Mouse (Mus musculus) liver, postnatal 0 days (tissue): Measurements from ENCODE around the gene Kif1bp. TPM values are rescaled to one million over a fixed set of nuclear protein-coding genes. Genes with fewer than 3 reads are reported as not detected.
A peak's percentile ranks its signal among the peaks of the same experiment; 100 is the strongest.

Experiments
- ATAC-seq: fragments of 200-750 bp; cut with Nextera tagmentation; 2 replicates; pipeline ENCODE4 v1.8.0; 2017; ENCODE audit warnings: mild to moderate bottlenecking, moderate library complexity
- DNase-seq: peaks from one replicate; pipeline ENCODE4 v3.0.0-alpha.2; 2016
- H3K27ac ChIP-seq: fragments of 300-500 bp; sonication (generic); 2 replicates; pipeline ENCODE4 v1.5.1; 2014; ENCODE audit warnings: antibody characterized with exemption, moderate library complexity, mild to moderate bottlenecking, low read depth
- H3K27me3 ChIP-seq: fragments of 300-500 bp; sonication (generic); 2 replicates; pipeline ENCODE4 v1.6.1; 2014; ENCODE audit warnings: low read length, control low read depth, mixed read lengths; ENCODE audit not compliant: insufficient read depth
- H3K36me3 ChIP-seq: fragments of 300-500 bp; sonication (generic); replicated peaks from 2 replicates; pipeline ENCODE4 v1.6.1; 2014; ENCODE audit warnings: mild to moderate bottlenecking, control low read depth, low read length, moderate library complexity, mixed read lengths; ENCODE audit not compliant: insufficient read depth
- H3K4me1 ChIP-seq: fragments of 300-500 bp; sonication (generic); 2 replicates; pipeline ENCODE4 v1.6.1; 2014; ENCODE audit warnings: antibody characterized with exemption, mild to moderate bottlenecking, control low read depth; ENCODE audit not compliant: insufficient read depth
- H3K4me2 ChIP-seq: fragments of 300-500 bp; sonication (generic); 2 replicates; pipeline ENCODE4 v1.6.1; 2014; ENCODE audit warnings: low read depth, mild to moderate bottlenecking, low read length, moderate library complexity, mixed read lengths
- H3K4me3 ChIP-seq: fragments of 300-500 bp; sonication (generic); 2 replicates; pipeline ENCODE4 v1.5.1; 2014; ENCODE audit warnings: low read depth, low read length
- H3K9ac ChIP-seq: fragments of 300-500 bp; sonication (generic); replicated peaks from 2 replicates; pipeline ENCODE4 v1.6.1; 2014; ENCODE audit warnings: mild to moderate bottlenecking, moderate library complexity
- H3K9me3 ChIP-seq: fragments of 300-500 bp; sonication (generic); 2 replicates; pipeline ENCODE4 v1.6.1; 2016; ENCODE audit warnings: mild to moderate bottlenecking, control low read depth, low read length, mixed read lengths
- CTCF ChIP-seq: sonication (generic); IDR thresholded peaks from 2 replicates; pipeline ENCODE4 v1.5.1; 2016; ENCODE audit warnings: antibody characterized with exemption, low read depth
- EP300 ChIP-seq: IDR thresholded peaks from 2 replicates; pipeline ENCODE4 v1.6.1; 2016; ENCODE audit warnings: antibody characterized with exemption, low read depth, mild to moderate bottlenecking
- WGBS: fragments of 180-500 bp; shearing (Covaris S2); extraction: QIAGEN DNeasy Blood & Tissue Kit; methylation state at CpG from one replicate; pipeline ENCODE4 v1.1.7; 2014; ENCODE audit not compliant: insufficient replicate concordance; 5-methylcytosine and 5-hydroxymethylcytosine counted together
- polyA plus RNA-seq: library from polyadenylated mRNA; unstranded; fragments of >200 nt; fragmentation: Nextera tagmentation; extraction: Ambion mirVana; gene quantifications from 2 replicates; pipeline ENCODE4 v1.2.1, GENCODE M21; 2015

The Kif1bp gene
- polyA plus RNA-seq, 1 experiment from 2014 or later, result 6.5 TPM

DNA sequence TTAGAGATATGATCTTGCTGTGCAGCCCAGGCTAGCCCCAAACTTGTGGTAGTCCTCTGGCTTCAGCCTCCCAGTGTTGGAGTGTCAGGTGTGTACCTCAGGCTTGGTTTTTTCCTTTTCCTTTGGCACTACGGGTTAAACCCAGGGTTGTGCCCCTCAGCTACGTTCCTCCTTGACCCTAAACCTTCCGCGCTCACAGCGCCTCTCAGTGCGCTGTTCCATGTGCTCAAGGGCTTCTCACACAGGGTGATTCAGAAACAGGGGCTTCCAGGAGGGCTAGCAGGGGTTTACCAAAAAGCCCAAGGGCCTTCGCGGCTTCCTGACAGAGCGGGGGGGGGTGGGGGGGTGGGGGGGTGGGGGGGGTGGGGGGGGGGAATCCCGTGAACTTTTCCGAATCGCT, 35.8 kb downstream of the Kif1bp start:
- H3K27ac ChIP-seq, result peak overlapping the region; percentile 64; the same call in 1 of the 2 replicates

DNA sequence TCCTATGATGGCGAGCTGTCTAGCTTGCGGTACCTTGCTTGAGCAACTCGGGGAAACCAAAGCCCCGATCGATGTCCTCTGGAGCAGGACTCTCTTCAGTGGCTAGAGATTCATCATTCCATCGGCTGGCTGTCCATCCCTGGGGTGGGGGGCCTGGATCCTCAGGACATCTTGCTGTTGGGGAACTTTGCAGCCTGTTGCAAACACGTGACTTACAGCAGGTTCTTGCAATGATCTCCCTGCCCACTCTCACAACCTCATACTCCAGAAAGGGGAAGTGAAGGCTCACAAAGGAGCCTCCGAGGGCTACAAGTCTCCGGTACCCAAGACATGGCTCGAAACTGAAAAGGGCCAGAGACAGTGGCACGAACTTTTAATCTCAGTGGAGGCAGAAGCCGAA, 36.8 kb downstream of the Kif1bp start:
- WGBS, result 53% methylated on average over 12 of the region's 12 CpGs
- DNase-seq (peak; percentile 34), ATAC-seq (no peak)
- no peak for TF ChIP-seq EP300
- no peak for TF ChIP-seq CTCF
- Histone ChIP-seq H3K4me2 (peak overlapping the region; percentile 32; the same call in 1 of the 2 replicates), H3K4me1 (peaks cover 19% of the 10 kb centered on the region), H3K27ac (peak overlapping the region; percentile 66), H3K9me3 (no peaks in the 10 kb centered on the region), H3K9ac (no peak overlapping the region), H3K27me3 (no peaks in the 10 kb centered on the region), H3K36me3 (no peaks in the 10 kb centered on the region), H3K4me3 (no peak overlapping the region)

More for the DNA sequence above, 35.8 kb downstream of the Kif1bp start:
- 84% methylated on average over 12 of the region's 12 CpGs for WGBS
- Histone ChIP-seq H3K9ac (no peak overlapping the region), H3K4me1 (peaks cover 19% of the 10 kb centered on the region), H3K4me2 (no peak overlapping the region), H3K36me3 (no peaks in the 10 kb centered on the region), H3K9me3 (no peaks in the 10 kb centered on the region), H3K4me3 (no peak overlapping the region), H3K27me3 (no peaks in the 10 kb centered on the region)
- ATAC-seq, result no peak
- DNase-seq, result no peak
- TF ChIP-seq CTCF (no peak), EP300 (no peak)

DNA sequence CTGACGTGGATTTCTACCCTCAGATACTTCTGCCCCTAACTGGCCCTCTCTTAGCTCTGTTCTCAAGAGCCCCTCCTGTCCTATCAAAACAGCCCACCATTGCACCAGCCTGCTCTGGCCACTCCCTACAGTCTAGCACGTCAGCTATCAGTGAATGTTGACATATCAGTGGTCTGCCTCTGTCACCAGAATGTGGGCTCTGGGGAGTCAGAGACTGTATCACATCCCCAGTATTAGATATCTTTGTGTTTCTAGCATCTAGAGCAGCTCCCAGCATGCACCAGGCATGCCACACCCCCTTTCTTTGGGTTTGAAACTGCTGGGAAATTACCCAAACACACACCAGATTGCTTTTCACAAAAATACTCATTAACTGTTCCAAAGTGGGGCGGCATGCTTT, 37.5 kb downstream of the Kif1bp start:
- no peaks in the 10 kb centered on the region for H3K36me3 ChIP-seq
- TF ChIP-seq EP300 (no peak), CTCF (no peak)
- no peak for ATAC-seq
- H3K27me3 ChIP-seq, result no peaks in the 10 kb centered on the region
- no peak overlapping the region for H3K4me2 ChIP-seq
- no peak overlapping the region for H3K27ac ChIP-seq
- H3K4me1 ChIP-seq, result peaks cover 19% of the 10 kb centered on the region
- no peak overlapping the region for H3K9ac ChIP-seq
- no peak for DNase-seq
- H3K9me3 ChIP-seq, result no peaks in the 10 kb centered on the region
- H3K4me3 ChIP-seq, result no peak overlapping the region
- 48% methylated on average over 3 of the region's 3 CpGs for WGBS

DNA sequence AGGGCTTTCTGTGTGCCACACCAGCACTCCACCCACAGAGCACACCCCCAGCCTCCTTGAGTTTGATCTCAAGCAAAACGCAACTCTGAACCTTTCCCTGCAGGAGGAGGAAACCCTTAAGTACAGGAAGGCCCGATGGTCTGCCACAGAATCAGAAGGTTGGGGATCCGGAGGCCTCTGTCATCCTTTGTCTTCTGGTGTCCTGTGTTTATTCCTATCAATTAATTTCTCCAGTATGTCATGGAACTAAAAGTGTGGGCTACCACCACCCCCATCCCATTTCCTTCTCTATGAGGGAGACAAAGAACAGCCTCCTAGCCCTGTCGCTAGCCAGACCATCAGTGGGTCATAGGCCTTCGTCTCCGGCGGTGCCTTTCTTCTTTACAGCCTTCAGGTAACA, 43.7 kb downstream of the Kif1bp start:
- no peaks in the 10 kb centered on the region for H3K27me3 ChIP-seq
- no peak overlapping the region for H3K9ac ChIP-seq
- no peaks in the 10 kb centered on the region for H3K9me3 ChIP-seq
- DNase-seq, result no peak
- no peak overlapping the region for H3K4me3 ChIP-seq
- no peak overlapping the region for H3K4me2 ChIP-seq
- no peak for ATAC-seq
- H3K27ac ChIP-seq, result no peak overlapping the region
- H3K4me1 ChIP-seq, result no peaks in the 10 kb centered on the region
- no peaks in the 10 kb centered on the region for H3K36me3 ChIP-seq
- WGBS, result 76% methylated on average over 7 of the region's 7 CpGs
- TF ChIP-seq CTCF (no peak), EP300 (no peak)

DNA sequence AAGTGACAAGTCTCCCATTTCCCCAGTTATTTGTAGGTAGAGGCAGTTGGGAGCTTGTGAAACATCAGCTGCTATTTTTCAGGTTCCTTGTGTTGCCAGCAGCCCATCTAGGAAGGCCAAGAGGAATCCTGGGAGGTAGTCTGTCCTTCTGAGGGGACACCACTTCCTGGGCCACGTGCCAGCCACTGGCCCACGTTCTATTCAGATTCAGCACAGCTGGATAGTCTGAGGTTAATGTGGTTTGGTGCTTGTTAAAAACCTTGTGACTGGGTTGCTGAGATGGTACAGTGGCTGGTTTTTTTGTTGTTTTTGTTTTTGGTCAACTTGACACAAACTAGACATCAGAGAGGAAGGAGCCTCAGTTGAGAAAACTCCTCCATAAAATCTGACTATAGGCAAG, 45.4 kb downstream of the Kif1bp start:
- H3K4me1 ChIP-seq, result no peaks in the 10 kb centered on the region
- no peak overlapping the region for H3K4me2 ChIP-seq
- no peak for DNase-seq
- H3K4me3 ChIP-seq, result no peak overlapping the region
- no peaks in the 10 kb centered on the region for H3K9me3 ChIP-seq
- H3K9ac ChIP-seq, result no peak overlapping the region
- 26% methylated on average over 2 of the region's 2 CpGs for WGBS
- no peaks in the 10 kb centered on the region for H3K27me3 ChIP-seq
- TF ChIP-seq CTCF (no peak), EP300 (no peak)
- H3K27ac ChIP-seq, result no peak overlapping the region
- no peaks in the 10 kb centered on the region for H3K36me3 ChIP-seq
- ATAC-seq, result no peak

DNA sequence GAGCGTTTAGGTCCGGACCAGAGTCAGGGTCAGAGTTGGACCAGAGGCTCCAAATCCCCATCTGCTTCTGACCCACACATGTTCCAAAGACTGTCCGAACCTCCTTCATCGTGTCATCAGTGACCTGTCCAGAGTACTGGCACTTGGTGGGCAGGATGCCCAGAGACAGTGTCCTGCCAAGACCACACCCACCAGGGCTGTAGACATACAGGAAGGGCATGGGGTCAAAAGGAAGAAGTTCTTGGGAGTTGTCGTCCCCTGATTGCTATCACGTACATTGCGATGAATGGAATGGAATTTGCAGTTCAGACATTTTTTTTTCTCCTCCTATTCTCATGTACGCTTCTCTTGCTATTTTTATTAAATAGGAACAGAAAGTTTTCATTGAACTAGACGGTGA, 48.1 kb downstream of the Kif1bp start:
- DNase-seq (no peak), ATAC-seq (no peak)
- H3K4me1 ChIP-seq, result no peaks in the 10 kb centered on the region
- H3K27me3 ChIP-seq, result no peaks in the 10 kb centered on the region
- no peak overlapping the region for H3K27ac ChIP-seq
- no peak overlapping the region for H3K4me2 ChIP-seq
- no peak overlapping the region for H3K9ac ChIP-seq
- TF ChIP-seq EP300 (no peak), CTCF (no peak)
- H3K9me3 ChIP-seq, result no peaks in the 10 kb centered on the region
- no peaks in the 10 kb centered on the region for H3K36me3 ChIP-seq
- 53% methylated on average over 9 of the region's 9 CpGs for WGBS
- H3K4me3 ChIP-seq, result no peak overlapping the region

DNA sequence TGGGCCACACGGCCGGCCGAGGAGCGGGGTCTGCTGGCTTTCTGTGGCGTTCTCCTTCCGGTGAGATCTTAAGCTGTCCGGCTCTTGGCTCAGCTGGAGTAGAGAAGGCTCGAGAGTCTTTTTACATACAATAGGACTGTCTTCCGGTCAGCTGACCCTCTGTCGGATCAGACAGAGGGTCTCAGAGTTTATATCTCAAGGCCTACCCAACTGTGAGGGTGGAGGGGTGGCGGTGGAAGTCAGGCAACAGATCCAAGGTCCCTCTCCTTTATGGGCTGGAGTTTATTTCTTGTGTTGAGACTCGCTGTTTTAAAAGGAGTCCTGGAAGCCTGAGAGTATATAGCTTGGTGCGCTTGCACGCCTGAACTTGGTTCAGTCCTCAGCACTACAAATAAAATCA, 50.9 kb downstream of the Kif1bp start, which contains the start of gene Srgn:
Srgn (minus strand) TSS at position 101 of the 400 bp plus-strand sequence.
- Histone ChIP-seq H3K4me3 (no peak within 1 kb of the TSS), H3K36me3 (no peaks in the 10 kb centered on the region), H3K27me3 (no peaks in the 10 kb centered on the region), H3K9ac (no peak within 1 kb of the TSS), H3K27ac (no peak within 1 kb of the TSS), H3K4me1 (no peaks in the 10 kb centered on the region), H3K4me2 (no peak within 1 kb of the TSS), H3K9me3 (no peaks in the 10 kb centered on the region)
- no peak for TF ChIP-seq EP300
- WGBS, result 85% methylated on average over 14 of the region's 14 CpGs
- DNase-seq, result no peak
- ATAC-seq, result no peak
